Mouse (Mus musculus) stomach, postnatal 0 days (tissue): ENCODE measurements at regions not wholly inside any gene's neighbourhood (a gene's known extent, or its start where the extent isn't known, plus 50 kb on each side); places are given as distances from the start of the nearest gene placed in this dataset.

Source experiments
- CTCF ChIP-seq: IDR thresholded peaks from 2 replicates; pipeline ENCODE4 v1.5.1; 2016; ENCODE audit warnings: antibody characterized with exemption, low read depth, mild to moderate bottlenecking, moderate library complexity
- EP300 ChIP-seq: optimal IDR thresholded peaks from 2 replicates; pipeline ENCODE3; 2016; ENCODE audit warnings: antibody characterized with exemption

GRCm38 (mm10) chr9:61091036-61091435 is 281.1 kb upstream of the Tle3 start:
- 0 out of 2 replicates have a peak, but pooled peaks have one; percentile 16 for TF ChIP-seq CTCF
- no peak for TF ChIP-seq EP300
